Mouse (Mus musculus) liver, adult 2 months (tissue): Measurements from ENCODE around the gene Usp32. TPM values are rescaled to one million over a fixed set of nuclear protein-coding genes. Genes with fewer than 3 reads are reported as not detected.

ENCODE experiments used
- DNase-seq: peaks from one replicate; pipeline ENCODE4 v3.0.0-alpha.2; 2011; ENCODE audit warnings: low read depth, low spot score; ENCODE audit errors: extremely low read depth
- H3K27ac ChIP-seq: fragments of 200-500 bp; replicated peaks from 2 replicates; pipeline ENCODE4 v1.5.1; 2012; ENCODE audit warnings: low read depth, mild to moderate bottlenecking, control low read depth, inconsistent platforms, low read length; ENCODE audit not compliant: insufficient read depth
- H3K27me3 ChIP-seq: fragments of 200-500 bp; 2 replicates; pipeline ENCODE4 v1.6.1; 2012; ENCODE audit warnings: mild to moderate bottlenecking, moderate library complexity, low read length, inconsistent platforms; ENCODE audit not compliant: control insufficient read depth, insufficient read depth
- H3K36me3 ChIP-seq: fragments of 200-500 bp; 2 replicates; pipeline ENCODE4 v1.6.1; 2012; ENCODE audit warnings: low read length, inconsistent platforms; ENCODE audit not compliant: control insufficient read depth, insufficient read depth
- H3K4me1 ChIP-seq: fragments of 200-500 bp; 2 replicates; pipeline ENCODE4 v1.6.1; 2011; ENCODE audit warnings: low read length; ENCODE audit not compliant: control insufficient read depth, insufficient read depth
- H3K4me3 ChIP-seq: fragments of 200-500 bp; 2 replicates; pipeline ENCODE4 v1.5.1; 2011; ENCODE audit warnings: low read depth, mild to moderate bottlenecking, control low read depth, low read length, moderate library complexity; ENCODE audit not compliant: insufficient read depth
- H3K79me2 ChIP-seq: fragments of 200-500 bp; 2 replicates; pipeline ENCODE4 v1.6.1; 2012; ENCODE audit warnings: inconsistent platforms, mild to moderate bottlenecking, low read length, moderate library complexity; ENCODE audit not compliant: control insufficient read depth, insufficient read depth
- H3K9ac ChIP-seq: fragments of 200-500 bp; 2 replicates; pipeline ENCODE4 v1.6.1; 2012; ENCODE audit warnings: low read depth, mild to moderate bottlenecking, control low read depth, inconsistent platforms, low read length
- CTCF ChIP-seq: fragments of 200-500 bp; IDR thresholded peaks from 2 replicates; pipeline ENCODE4 v1.5.1; 2011; ENCODE audit warnings: low read depth, low read length, control low read depth
- POLR2A ChIP-seq: fragments of 200-500 bp; IDR thresholded peaks from 2 replicates; pipeline ENCODE4 v1.6.1; 2011; ENCODE audit warnings: low read length, control low read depth; ENCODE audit not compliant: insufficient read depth; ENCODE audit errors: extremely low read depth
- WGBS: fragments of 180-500 bp; shearing (Covaris S2); methylation state at CpG from one replicate; pipeline ENCODE4 v1.1.7; 2018; 5-methylcytosine and 5-hydroxymethylcytosine counted together
- polyA plus RNA-seq: library from polyadenylated mRNA; depleted of rRNA; stranded (reverse); fragments of >200 nt; gene quantifications from 2 replicates; pipeline ENCODE4 v1.2.3, GENCODE M21; 2012
- total RNA-seq: library from RNA; depleted of rRNA; stranded (reverse); fragments of >200 nt; gene quantifications from 2 replicates; pipeline ENCODE4 v1.2.3, GENCODE M21; 2014

The Usp32 gene
- total and polyA plus RNA-seq, 2 experiments, result 3.2 to 28.7 TPM

DNA sequence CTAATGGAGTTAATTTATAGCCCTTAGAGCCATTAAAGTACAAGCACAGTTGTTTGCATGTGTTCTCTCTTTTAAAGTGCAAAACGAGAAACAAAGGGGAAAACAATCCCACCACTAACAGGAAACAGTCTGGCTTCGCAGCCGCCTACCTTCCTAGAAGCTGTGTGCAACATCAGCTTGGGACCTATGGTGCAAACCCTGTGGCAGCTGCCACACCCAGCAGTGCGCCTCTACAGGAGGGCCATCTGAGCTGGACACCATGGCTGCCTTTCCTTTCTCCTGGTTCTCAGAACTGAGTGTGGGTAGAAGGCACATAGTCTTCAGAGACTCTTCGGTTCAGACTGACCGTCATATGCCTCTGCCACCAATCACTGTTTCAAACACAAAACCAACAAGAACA, 154.5 kb downstream of the Usp32 start:
- Histone ChIP-seq H3K9ac (no peak overlapping the region), H3K4me1 (no peaks in the 10 kb centered on the region), H3K27ac (no peak overlapping the region), H3K4me3 (no peak overlapping the region), H3K27me3 (no peaks in the 10 kb centered on the region), H3K79me2 (no peaks in the 10 kb centered on the region), H3K36me3 (peaks cover 37% of the 10 kb centered on the region)
- DNase-seq, result no peak
- WGBS, result 94% methylated on average over 6 of the region's 6 CpGs
- no peak for TF ChIP-seq CTCF
- no peak for TF ChIP-seq POLR2A

DNA sequence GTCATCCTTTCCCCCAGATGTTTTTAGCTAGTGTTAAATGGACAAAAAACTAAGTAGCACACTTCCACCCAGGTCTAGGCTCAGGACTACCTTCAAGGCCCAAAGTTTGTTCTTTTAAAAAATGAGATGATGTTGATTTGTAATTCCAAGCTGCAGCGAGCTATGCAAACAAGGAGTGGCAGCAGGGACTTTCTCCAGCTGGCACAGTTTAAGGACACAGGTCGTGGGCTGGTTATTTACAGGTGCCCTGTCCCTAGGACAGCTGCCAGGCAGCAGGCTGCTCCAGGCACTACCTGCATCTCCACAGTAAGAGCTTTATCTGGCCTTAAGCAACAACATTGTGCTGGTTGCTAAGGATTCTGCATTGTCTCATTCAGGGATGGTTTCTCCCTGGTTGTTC, 159.3 kb downstream of the Usp32 start:
- TF ChIP-seq CTCF (no peak), POLR2A (no peak)
- Histone ChIP-seq H3K9ac (no peak overlapping the region), H3K36me3 (peaks cover 8% of the 10 kb centered on the region; the same call in 1 of the 2 replicates), H3K27ac (no peak overlapping the region), H3K4me1 (no peaks in the 10 kb centered on the region), H3K27me3 (no peaks in the 10 kb centered on the region), H3K79me2 (no peaks in the 10 kb centered on the region), H3K4me3 (no peak overlapping the region)
- peak; percentile 81 for DNase-seq
- 30% methylated on average over 2 of the region's 2 CpGs for WGBS

DNA sequence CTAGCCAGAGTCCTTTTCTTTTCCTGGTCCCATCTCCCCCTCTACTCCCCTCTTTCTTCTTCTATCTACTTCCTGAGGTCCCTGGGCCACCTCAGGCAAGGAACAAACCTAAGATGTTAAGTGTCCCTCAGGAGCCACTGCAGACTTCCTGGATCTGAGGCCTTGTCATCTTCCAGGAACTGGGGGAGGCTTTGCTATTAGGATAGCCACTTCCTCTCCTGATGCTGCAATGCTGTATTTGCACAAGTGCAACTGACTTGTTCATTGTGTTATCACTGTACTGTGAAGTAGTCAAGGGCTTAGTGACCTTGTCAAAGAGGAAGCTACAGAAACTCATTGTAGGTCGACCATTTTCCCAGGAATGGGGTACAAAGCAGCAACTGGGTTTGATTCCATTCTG, 160.6 kb downstream of the Usp32 start:
- Histone ChIP-seq H3K27me3 (no peaks in the 10 kb centered on the region), H3K36me3 (peaks cover 1% of the 10 kb centered on the region; the same call in 1 of the 2 replicates), H3K27ac (no peak overlapping the region), H3K4me1 (no peaks in the 10 kb centered on the region), H3K4me3 (no peak overlapping the region), H3K79me2 (no peaks in the 10 kb centered on the region), H3K9ac (no peak overlapping the region)
- DNase-seq, result no peak
- TF ChIP-seq CTCF (no peak), POLR2A (no peak)
- 29% methylated on average over 1 of the region's 1 CpGs for WGBS

DNA sequence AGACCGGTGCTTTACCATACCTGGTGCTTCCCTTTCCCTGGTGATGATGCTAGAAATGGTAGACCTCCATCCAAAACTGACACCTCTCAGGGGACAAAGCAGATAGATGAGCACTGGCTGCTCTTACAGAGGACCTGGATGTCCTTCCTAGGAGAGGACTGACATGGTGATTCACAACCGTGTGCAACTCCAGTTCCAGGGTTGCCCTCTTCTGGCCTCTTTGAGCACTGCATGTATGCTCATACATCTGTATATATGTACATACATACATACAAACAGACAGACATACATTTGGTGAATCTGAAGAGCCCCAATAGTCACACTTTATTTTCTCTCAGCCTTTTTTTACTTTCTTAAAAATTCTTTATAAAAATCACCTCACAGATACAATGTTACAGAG, 161.8 kb downstream of the Usp32 start:
- DNase-seq, result no peak
- TF ChIP-seq CTCF, result peak; percentile 44; the same call in 1 of the 2 replicates
- no peak for TF ChIP-seq POLR2A
- WGBS, result 77% methylated on average over 2 of the region's 2 CpGs
- Histone ChIP-seq H3K4me3 (no peak overlapping the region), H3K36me3 (no peaks in the 10 kb centered on the region), H3K79me2 (no peaks in the 10 kb centered on the region), H3K27me3 (no peaks in the 10 kb centered on the region), H3K4me1 (no peaks in the 10 kb centered on the region), H3K9ac (no peak overlapping the region), H3K27ac (no peak overlapping the region)

DNA sequence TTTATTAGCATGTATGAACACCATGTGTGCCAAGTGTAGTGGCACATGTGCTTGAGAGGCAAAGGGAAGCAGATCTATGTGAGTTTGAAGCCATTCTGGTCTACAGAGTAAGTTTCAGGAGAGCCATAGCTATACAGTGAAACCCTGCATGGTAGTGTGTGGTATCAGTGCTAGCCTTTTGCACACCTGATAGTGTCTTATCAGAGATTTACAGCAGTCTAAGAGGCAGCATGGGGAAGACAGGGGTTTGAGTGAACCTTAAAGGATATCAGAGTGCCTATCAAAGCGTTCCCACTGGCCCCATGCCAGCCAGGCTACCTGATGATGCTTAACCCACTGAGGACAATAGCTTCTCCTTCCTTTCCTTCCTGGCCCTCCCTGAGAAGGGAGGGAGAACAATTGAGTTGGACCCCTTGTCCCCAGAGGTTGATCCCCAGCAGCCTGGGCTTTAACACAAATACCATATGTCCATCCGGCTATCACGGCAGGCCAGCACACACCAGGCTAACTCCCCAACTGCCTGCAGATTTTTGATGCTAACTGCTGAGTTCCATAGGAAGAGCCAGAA, 162.5 kb downstream of the Usp32 start:
- no peaks in the 10 kb centered on the region for H3K4me1 ChIP-seq
- H3K36me3 ChIP-seq, result no peaks in the 10 kb centered on the region
- H3K27me3 ChIP-seq, result no peaks in the 10 kb centered on the region
- DNase-seq, result no peak
- H3K9ac ChIP-seq, result no peak overlapping the region
- H3K79me2 ChIP-seq, result no peaks in the 10 kb centered on the region
- H3K27ac ChIP-seq, result no peak overlapping the region
- 91% methylated on average over 3 of the region's 3 CpGs for WGBS
- TF ChIP-seq CTCF (no peak), POLR2A (no peak)
- H3K4me3 ChIP-seq, result no peak overlapping the region

DNA sequence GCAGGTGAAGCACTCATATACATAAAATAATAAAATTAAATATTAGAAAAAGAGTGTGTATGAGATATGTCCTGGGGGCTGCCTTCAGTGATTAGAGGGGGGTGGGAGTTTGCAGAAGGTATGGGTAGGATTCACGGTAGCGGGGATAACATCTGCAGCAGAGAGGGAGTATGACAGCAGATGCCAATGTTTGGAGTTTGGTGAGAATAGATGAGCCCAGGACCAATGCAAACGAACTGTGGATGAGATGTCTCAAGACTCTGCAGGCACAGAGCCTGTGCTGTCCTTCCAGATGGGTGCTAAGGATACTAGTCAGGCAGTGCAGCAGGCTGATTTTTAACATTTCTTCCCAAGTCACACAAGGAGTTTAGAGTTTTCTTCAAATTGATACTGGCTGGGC, 163.3 kb downstream of the Usp32 start:
- Histone ChIP-seq H3K4me3 (no peak overlapping the region), H3K79me2 (no peaks in the 10 kb centered on the region), H3K9ac (no peak overlapping the region), H3K4me1 (no peaks in the 10 kb centered on the region), H3K36me3 (no peaks in the 10 kb centered on the region), H3K27me3 (no peaks in the 10 kb centered on the region), H3K27ac (no peak overlapping the region)
- DNase-seq, result no peak
- TF ChIP-seq POLR2A (no peak), CTCF (no peak)
- WGBS, result 86% methylated on average over 3 of the region's 3 CpGs
